Mouse (Mus musculus): Measurements from ENCODE around the gene Cttn. TPM values are rescaled to one million over a fixed set of nuclear protein-coding genes. Genes with fewer than 3 reads are reported as not detected.

Cttn gene
- polyA plus RNA-seq (2015; fragmentation: Nextera tagmentation; extraction: Ambion mirVana), result 101 and 169 TPM in 2 replicates

DNA sequence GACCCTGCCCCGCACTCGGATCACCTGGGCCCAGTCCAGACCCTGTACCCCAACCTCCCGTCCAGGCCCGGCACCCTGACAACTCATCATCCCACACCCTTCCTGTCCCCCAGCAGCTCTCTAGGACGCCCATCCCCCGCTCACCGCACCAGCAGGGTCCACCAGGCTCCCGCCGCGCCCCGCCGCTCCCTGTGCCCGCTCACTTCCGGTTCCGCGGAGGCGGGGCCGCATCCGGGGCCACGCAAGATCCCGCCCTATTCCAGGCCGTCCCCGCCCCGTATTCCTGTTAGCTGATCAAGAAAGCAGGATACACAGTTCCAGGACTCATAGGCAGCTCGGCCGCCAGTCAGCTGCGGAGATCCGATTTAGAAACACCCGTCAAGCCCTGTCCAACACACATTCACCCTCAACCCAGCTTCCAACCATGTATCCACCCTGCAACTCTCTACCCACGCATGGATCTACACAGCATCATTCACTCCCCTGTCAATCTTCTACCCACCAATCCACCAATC, at the start of gene Cttn:
Gene Cttn (minus strand): TSS at position 465 of the 515 bp plus-strand sequence.

Other genes starting within 250 kb of the Cttn start
- 15.7 and 18.5 TPM in 2 replicates for gene Ppfia1, start 82.7 kb upstream of the Cttn start, polyA plus RNA-seq (2015; fragmentation: Nextera tagmentation; extraction: Ambion mirVana)
- 8.1 and 11.6 TPM in 2 replicates for gene Fadd, start 111.5 kb upstream of the Cttn start, polyA plus RNA-seq (2015; fragmentation: Nextera tagmentation; extraction: Ambion mirVana)